Mouse (Mus musculus): ENCODE measurements around the gene Pip. TPM values are rescaled to one million over a fixed set of nuclear protein-coding genes. Genes with fewer than 3 reads are reported as not detected.

The Pip gene
- polyA plus RNA-seq (2014; fragmentation: Nextera tagmentation; extraction: Ambion mirVana): not detected in 2 replicates

DNA sequence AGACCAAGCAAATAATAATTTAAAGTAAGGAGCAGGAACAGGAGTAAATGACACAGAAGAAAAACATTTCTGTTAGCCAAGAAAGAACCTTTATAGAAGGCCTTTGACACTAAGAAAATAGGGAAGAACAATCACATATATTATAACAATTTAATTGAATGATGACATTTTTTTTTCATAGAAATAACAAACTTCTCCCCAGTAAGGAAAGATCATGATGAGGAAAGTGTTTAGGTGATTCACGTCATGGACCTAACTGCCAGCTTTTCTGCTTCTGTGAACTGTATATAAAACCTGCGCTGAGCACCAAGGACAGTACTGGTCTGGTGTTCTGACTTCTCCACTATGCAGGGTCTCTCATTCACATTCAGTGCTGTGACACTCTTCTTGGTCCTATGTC, at the start of gene Pip:
Gene Pip, plus strand, starts transcription at position 301 of the 400 bp plus-strand sequence.
- H3K27me3 ChIP-seq (ENCODE audit: control insufficient read depth, insufficient read depth, low read length): no peaks in the 10 kb centered on the region
- WGBS: 89% methylated on average over 2 of the region's 2 CpGs
- H3K4me3 ChIP-seq (ENCODE audit: low read depth, low read length): no peak within 1 kb of the TSS
- no peak within 1 kb of the TSS for H3K9ac ChIP-seq (ENCODE audit: low read depth, low read length)
- ATAC-seq (ENCODE audit: low FRiP score): no peak
- H3K9me3 ChIP-seq (ENCODE audit: control insufficient read depth, low read length): no peaks in the 10 kb centered on the region
- no peak within 1 kb of the TSS for H3K27ac ChIP-seq (ENCODE audit: low read depth, low read length)
- no peak within 1 kb of the TSS for H3K4me2 ChIP-seq (replicated peaks; ENCODE audit: low read depth, low read length)
- no peaks in the 10 kb centered on the region for H3K4me1 ChIP-seq (replicated peaks; ENCODE audit: control insufficient read depth, insufficient read depth, low read length)
- H3K36me3 ChIP-seq (ENCODE audit: control insufficient read depth, insufficient read depth, low read length): no peaks in the 10 kb centered on the region
- no peak for DNase-seq (ENCODE audit: low spot score)

DNA sequence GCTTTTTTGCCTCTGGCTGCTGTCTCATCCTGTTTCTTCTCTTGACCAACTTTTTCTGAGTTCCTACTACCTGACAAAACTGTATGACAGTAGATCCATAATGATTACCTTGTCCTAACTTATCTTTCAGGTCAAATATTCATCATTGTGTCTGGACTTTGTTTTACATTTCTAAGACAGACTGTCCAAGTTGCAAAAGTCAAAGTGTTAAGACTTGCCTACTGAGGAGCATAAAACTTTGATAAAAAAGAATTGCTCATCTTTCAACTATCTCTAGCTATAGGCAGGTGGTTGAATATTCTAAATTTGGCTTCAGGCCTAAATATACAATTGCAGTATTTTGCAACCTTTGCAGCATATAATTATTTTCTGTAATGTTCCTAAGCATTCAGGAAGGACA, 23.2 kb upstream of the Pip start:
- H3K9ac ChIP-seq (ENCODE audit: low read depth, low read length): no peak overlapping the region
- H3K27ac ChIP-seq (ENCODE audit: low read depth, low read length): no peak overlapping the region
- DNase-seq (ENCODE audit: low spot score) (no peak), ATAC-seq (ENCODE audit: low FRiP score) (no peak)
- H3K4me1 ChIP-seq (replicated peaks; ENCODE audit: control insufficient read depth, insufficient read depth, low read length): no peaks in the 10 kb centered on the region
- H3K36me3 ChIP-seq (ENCODE audit: control insufficient read depth, insufficient read depth, low read length): no peaks in the 10 kb centered on the region
- H3K27me3 ChIP-seq (ENCODE audit: control insufficient read depth, insufficient read depth, low read length): no peaks in the 10 kb centered on the region
- no peak overlapping the region for H3K4me3 ChIP-seq (ENCODE audit: low read depth, low read length)
- H3K4me2 ChIP-seq (replicated peaks; ENCODE audit: low read depth, low read length): no peak overlapping the region
- H3K9me3 ChIP-seq (ENCODE audit: control insufficient read depth, low read length): no peaks in the 10 kb centered on the region

DNA sequence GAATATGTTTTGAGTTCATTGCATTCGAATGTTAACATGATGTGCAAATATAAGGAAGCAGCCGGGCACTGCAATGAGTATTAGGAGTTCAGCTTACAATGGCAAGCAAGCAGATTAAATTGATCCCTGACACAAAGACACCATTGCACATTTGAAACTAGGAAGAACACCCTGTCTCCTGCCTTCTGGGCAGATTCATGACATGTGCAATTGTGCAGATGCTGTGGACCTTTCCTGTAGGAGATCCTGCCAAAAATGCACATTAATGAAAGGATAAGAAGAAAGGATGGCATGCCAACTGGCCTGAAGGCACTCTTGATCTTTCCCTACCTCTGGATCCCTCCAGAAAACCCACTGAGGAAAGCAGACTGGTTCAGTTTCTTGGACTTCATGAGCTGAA, 17.8 kb upstream of the Pip start:
- Histone ChIP-seq H3K4me2 (replicated peaks; ENCODE audit: low read depth, low read length) (no peak overlapping the region), H3K27ac (ENCODE audit: low read depth, low read length) (no peak overlapping the region), H3K4me3 (ENCODE audit: low read depth, low read length) (no peak overlapping the region), H3K36me3 (ENCODE audit: control insufficient read depth, insufficient read depth, low read length) (no peaks in the 10 kb centered on the region), H3K9me3 (ENCODE audit: control insufficient read depth, low read length) (no peaks in the 10 kb centered on the region), H3K9ac (ENCODE audit: low read depth, low read length) (no peak overlapping the region), H3K4me1 (replicated peaks; ENCODE audit: control insufficient read depth, insufficient read depth, low read length) (no peaks in the 10 kb centered on the region), H3K27me3 (ENCODE audit: control insufficient read depth, insufficient read depth, low read length) (no peaks in the 10 kb centered on the region)
- 86% methylated on average over 2 of the region's 2 CpGs for WGBS
- no peak for DNase-seq (ENCODE audit: low spot score)
- ATAC-seq (ENCODE audit: low FRiP score): no peak

DNA sequence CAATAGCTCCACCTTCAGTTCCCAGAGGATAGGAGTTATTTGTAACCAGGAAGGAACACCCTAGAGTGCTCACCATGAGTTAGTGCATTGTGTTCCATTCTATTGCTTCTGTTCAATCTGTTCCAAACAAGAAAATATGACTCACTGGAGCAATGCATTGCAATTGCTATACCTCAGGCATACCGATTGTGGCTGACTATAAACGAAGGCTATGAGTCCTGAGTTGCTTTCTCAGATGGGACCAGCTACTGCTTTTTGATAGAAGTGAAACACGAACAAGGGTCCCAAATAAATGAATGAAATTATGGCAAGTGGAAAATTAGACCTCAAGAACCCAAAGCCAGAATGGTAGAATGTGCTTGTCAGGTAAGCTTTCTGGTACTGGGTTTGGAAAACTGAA, 5.4 kb downstream of the Pip start, which contains the start of gene Sval2:
Gene Sval2, plus strand, starts transcription at position 301 of the 400 bp plus-strand sequence.
- H3K9ac ChIP-seq (ENCODE audit: low read depth, low read length): no peak within 1 kb of the TSS
- no peaks in the 10 kb centered on the region for H3K4me1 ChIP-seq (replicated peaks; ENCODE audit: control insufficient read depth, insufficient read depth, low read length)
- no peaks in the 10 kb centered on the region for H3K36me3 ChIP-seq (ENCODE audit: control insufficient read depth, insufficient read depth, low read length)
- H3K27ac ChIP-seq (ENCODE audit: low read depth, low read length): no peak within 1 kb of the TSS
- H3K4me3 ChIP-seq (ENCODE audit: low read depth, low read length): no peak within 1 kb of the TSS
- 82% methylated on average over 3 of the region's 3 CpGs for WGBS
- no peaks in the 10 kb centered on the region for H3K9me3 ChIP-seq (ENCODE audit: control insufficient read depth, low read length)
- ATAC-seq (ENCODE audit: low FRiP score): no peak
- no peak for DNase-seq (ENCODE audit: low spot score)
- H3K27me3 ChIP-seq (ENCODE audit: control insufficient read depth, insufficient read depth, low read length): no peaks in the 10 kb centered on the region
- H3K4me2 ChIP-seq (replicated peaks; ENCODE audit: low read depth, low read length): no peak within 1 kb of the TSS

DNA sequence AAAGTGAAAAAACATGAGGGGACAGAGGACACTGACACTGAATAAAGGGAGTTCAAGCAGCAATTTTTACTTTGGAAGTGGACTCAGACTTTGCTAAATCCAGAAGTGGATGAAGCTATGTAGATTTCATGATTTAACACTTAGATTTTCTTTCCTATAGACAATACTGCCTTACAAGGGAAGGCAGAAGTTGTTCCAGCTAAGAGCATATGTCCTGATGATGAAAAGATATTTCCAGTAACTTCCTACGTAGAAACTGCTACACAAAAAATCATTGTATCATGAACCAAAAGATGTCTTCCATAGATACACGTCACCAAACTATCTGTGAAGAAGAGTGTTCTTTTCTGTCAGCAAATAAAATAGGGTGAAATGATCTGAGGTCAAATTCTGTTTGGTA, 16.7 kb downstream of the Pip start:
- Histone ChIP-seq H3K27me3 (ENCODE audit: control insufficient read depth, insufficient read depth, low read length) (no peaks in the 10 kb centered on the region), H3K27ac (ENCODE audit: low read depth, low read length) (no peak overlapping the region), H3K4me3 (ENCODE audit: low read depth, low read length) (no peak overlapping the region), H3K9ac (ENCODE audit: low read depth, low read length) (no peak overlapping the region), H3K4me2 (replicated peaks; ENCODE audit: low read depth, low read length) (no peak overlapping the region), H3K36me3 (ENCODE audit: control insufficient read depth, insufficient read depth, low read length) (no peaks in the 10 kb centered on the region), H3K9me3 (ENCODE audit: control insufficient read depth, low read length) (no peaks in the 10 kb centered on the region), H3K4me1 (replicated peaks; ENCODE audit: control insufficient read depth, insufficient read depth, low read length) (no peaks in the 10 kb centered on the region)
- 80% methylated on average over 2 of the region's 2 CpGs for WGBS
- ATAC-seq (ENCODE audit: low FRiP score) (no peak), DNase-seq (ENCODE audit: low spot score) (no peak)

Other genes with a start within 250 kb of the Pip start
- 8.8 and 8.9 TPM in 2 replicates for gene Ephb6, start 242.1 kb upstream of the Pip start, polyA plus RNA-seq (2014; fragmentation: Nextera tagmentation; extraction: Ambion mirVana)
- 0.34 and 0.43 TPM in 2 replicates for gene Trpv6, start 211.1 kb upstream of the Pip start, polyA plus RNA-seq (2014; fragmentation: Nextera tagmentation; extraction: Ambion mirVana)
- gene Trpv5, start 166.8 kb upstream of the Pip start, polyA plus RNA-seq (2014; fragmentation: Nextera tagmentation; extraction: Ambion mirVana): not detected in 2 replicates
- not detected in 2 replicates for gene Llcfc1, start 163.1 kb upstream of the Pip start, polyA plus RNA-seq (2014; fragmentation: Nextera tagmentation; extraction: Ambion mirVana)
- 9.2 and 10.0 TPM in 2 replicates for gene Kel, start 143.2 kb upstream of the Pip start, polyA plus RNA-seq (2014; fragmentation: Nextera tagmentation; extraction: Ambion mirVana)
- not detected in 2 replicates for gene Olfr459, start 72.4 kb upstream of the Pip start, polyA plus RNA-seq (2014; fragmentation: Nextera tagmentation; extraction: Ambion mirVana)
- not detected in 2 replicates for gene Sval2, start 5.5 kb downstream of the Pip start, polyA plus RNA-seq (2014; fragmentation: Nextera tagmentation; extraction: Ambion mirVana)
- gene Sval1, start 104.1 kb downstream of the Pip start, polyA plus RNA-seq (2014; fragmentation: Nextera tagmentation; extraction: Ambion mirVana): not detected in 2 replicates
- not detected in 2 replicates for gene Sval3, start 120.6 kb downstream of the Pip start, polyA plus RNA-seq (2014; fragmentation: Nextera tagmentation; extraction: Ambion mirVana)
- gene Sva, start 190.9 kb downstream of the Pip start, polyA plus RNA-seq (2014; fragmentation: Nextera tagmentation; extraction: Ambion mirVana): not detected in 2 replicates

Data from hindbrain, embryonic 11.5 days (tissue).